Mouse (Mus musculus) adrenal gland, postnatal 10 days (tissue): Measurements from ENCODE around the gene Bex6. TPM values are rescaled to one million over a fixed set of nuclear protein-coding genes. Genes with fewer than 3 reads are reported as not detected.

Experiments
- DNase-seq: peaks from one replicate; pipeline ENCODE4 v3.0.0; 2021; ENCODE audit warnings: mixed read lengths
- long read RNA-seq, 2 experiments: library from polyadenylated mRNA; stranded (forward); transcript quantifications; one replicate each; pipeline ENCODE4 v2.0.0; 2021
- total RNA-seq, 2 experiments: library from RNA; stranded (reverse); gene quantifications; 2 replicates each; pipeline ENCODE4 v1.2.3; 2021

Gene Bex6
- not detected for total RNA-seq
- long read RNA-seq, experiment 1, result 0 reads
- long read RNA-seq, experiment 2, result 0 reads

GRCm38 (mm10) chr16:32179333-32179901 is at the start of gene Bex6:
Bex6 (plus strand) TSS chr16:32179823.
- DNase-seq, result no peak

GRCm38 (mm10) chr16:32130190-32130826 is 49.3 kb upstream of the Bex6 start:
- no peak for DNase-seq

- no peak for DNase-seq
Measured at GRCm38 (mm10) chr16:32133148-32133547, 46.5 kb upstream of the Bex6 start.

- no peak for DNase-seq
Measured at GRCm38 (mm10) chr16:32135842-32136357, 43.7 kb upstream of the Bex6 start.

GRCm38 (mm10) chr16:32138954-32139353 is 40.7 kb upstream of the Bex6 start:
- DNase-seq, result no peak

- DNase-seq, result no peak
Measured at GRCm38 (mm10) chr16:32143766-32144165, 35.9 kb upstream of the Bex6 start.

- no peak for DNase-seq
Measured at GRCm38 (mm10) chr16:32144592-32144991, 35.0 kb upstream of the Bex6 start.

- DNase-seq, result no peak
Measured at GRCm38 (mm10) chr16:32147589-32148207, 31.9 kb upstream of the Bex6 start.

- no peak for DNase-seq
Measured at GRCm38 (mm10) chr16:32153976-32154375, 25.6 kb upstream of the Bex6 start.

GRCm38 (mm10) chr16:32154437-32154836 is 25.2 kb upstream of the Bex6 start:
- peak; percentile 83 for DNase-seq

GRCm38 (mm10) chr16:32156719-32157118 is 22.9 kb upstream of the Bex6 start:
- DNase-seq, result no peak

GRCm38 (mm10) chr16:32157369-32157768 is 22.3 kb upstream of the Bex6 start:
- DNase-seq, result peak; percentile 50

GRCm38 (mm10) chr16:32158966-32159365 is 20.7 kb upstream of the Bex6 start:
- no peak for DNase-seq

GRCm38 (mm10) chr16:32160742-32161323 is 18.8 kb upstream of the Bex6 start:
- DNase-seq, result no peak

- DNase-seq, result no peak
Measured at GRCm38 (mm10) chr16:32163392-32163791, 16.2 kb upstream of the Bex6 start.

- DNase-seq, result no peak
Measured at GRCm38 (mm10) chr16:32163891-32164290, 15.7 kb upstream of the Bex6 start.

- no peak for DNase-seq
Measured at GRCm38 (mm10) chr16:32164396-32165027, 15.1 kb upstream of the Bex6 start.

- peak; percentile 65 for DNase-seq
Measured at GRCm38 (mm10) chr16:32165281-32165821, 14.3 kb upstream of the Bex6 start, which contains the start of gene Nrros. Nrros (minus strand) TSS chr16:32165594.

- DNase-seq, result no peak
Measured at GRCm38 (mm10) chr16:32167819-32168545, 11.6 kb upstream of the Bex6 start.

GRCm38 (mm10) chr16:32171031-32171731 is 8.4 kb upstream of the Bex6 start:
- no peak for DNase-seq

- no peak for DNase-seq
Measured at GRCm38 (mm10) chr16:32173401-32173800, 6.2 kb upstream of the Bex6 start.
